Mouse (Mus musculus): ENCODE measurements around the gene S1pr4. TPM values are rescaled to one million over a fixed set of nuclear protein-coding genes. Genes with fewer than 3 reads are reported as not detected.

The S1pr4 gene
- polyA plus RNA-seq, 1 experiment from 2014 or later = 2.1 TPM

GRCm38 (mm10) chr10:81474461-81474860, 25.5 kb downstream of the S1pr4 start:
- Histone ChIP-seq H3K36me3 (ENCODE audit: control insufficient read depth, insufficient read depth) (no peaks in the 10 kb centered on the region), H3K9me3 (replicated peaks; ENCODE audit: control insufficient read depth, low read length) (no peaks in the 10 kb centered on the region), H3K4me2 (ENCODE audit: low read depth, low read length) (no peak overlapping the region), H3K4me3 (ENCODE audit: low read length) (no peak overlapping the region), H3K27me3 (ENCODE audit: control insufficient read depth, insufficient read depth, low read length) (peaks cover 73% of the 10 kb centered on the region), H3K27ac (ENCODE audit: low read length) (no peak overlapping the region), H3K9ac (ENCODE audit: low read length) (no peak overlapping the region), H3K4me1 (ENCODE audit: control insufficient read depth, insufficient read depth, low read length) (no peaks in the 10 kb centered on the region)
- 73% methylated on average over 10 of the region's 10 CpGs for WGBS
- no peak for ATAC-seq (replicated peaks; ENCODE audit: extremely low read depth, insufficient read depth, low FRiP score)

GRCm38 (mm10) chr10:81473003-81473451, 26.9 kb downstream of the S1pr4 start:
- no peak overlapping the region for H3K4me2 ChIP-seq (ENCODE audit: low read depth, low read length)
- no peak overlapping the region for H3K9ac ChIP-seq (ENCODE audit: low read length)
- ATAC-seq (replicated peaks; ENCODE audit: extremely low read depth, insufficient read depth, low FRiP score) = no peak
- H3K4me3 ChIP-seq (ENCODE audit: low read length) = no peak overlapping the region
- no peaks in the 10 kb centered on the region for H3K4me1 ChIP-seq (ENCODE audit: control insufficient read depth, insufficient read depth, low read length)
- no peak overlapping the region for H3K27ac ChIP-seq (ENCODE audit: low read length)
- no peaks in the 10 kb centered on the region for H3K9me3 ChIP-seq (replicated peaks; ENCODE audit: control insufficient read depth, low read length)
- 2% methylated on average over 22 of the region's 22 CpGs for WGBS
- H3K36me3 ChIP-seq (ENCODE audit: control insufficient read depth, insufficient read depth) = no peaks in the 10 kb centered on the region
- H3K27me3 ChIP-seq (ENCODE audit: control insufficient read depth, insufficient read depth, low read length) = peaks cover 75% of the 10 kb centered on the region

GRCm38 (mm10) chr10:81472403-81473002, 27.4 kb downstream of the S1pr4 start:
- WGBS = 4% methylated on average over 18 of the region's 18 CpGs
- Histone ChIP-seq H3K4me3 (ENCODE audit: low read length) (no peak overlapping the region), H3K9ac (ENCODE audit: low read length) (no peak overlapping the region), H3K4me1 (ENCODE audit: control insufficient read depth, insufficient read depth, low read length) (no peaks in the 10 kb centered on the region), H3K27ac (ENCODE audit: low read length) (no peak overlapping the region), H3K27me3 (ENCODE audit: control insufficient read depth, insufficient read depth, low read length) (peaks cover 78% of the 10 kb centered on the region), H3K9me3 (replicated peaks; ENCODE audit: control insufficient read depth, low read length) (no peaks in the 10 kb centered on the region), H3K36me3 (ENCODE audit: control insufficient read depth, insufficient read depth) (no peaks in the 10 kb centered on the region), H3K4me2 (ENCODE audit: low read depth, low read length) (no peak overlapping the region)
- ATAC-seq (replicated peaks; ENCODE audit: extremely low read depth, insufficient read depth, low FRiP score) = no peak

GRCm38 (mm10) chr10:81470454-81470853, 29.5 kb downstream of the S1pr4 start:
- Histone ChIP-seq H3K4me2 (ENCODE audit: low read depth, low read length) (no peak overlapping the region), H3K9me3 (replicated peaks; ENCODE audit: control insufficient read depth, low read length) (no peaks in the 10 kb centered on the region), H3K4me1 (ENCODE audit: control insufficient read depth, insufficient read depth, low read length) (no peaks in the 10 kb centered on the region), H3K9ac (ENCODE audit: low read length) (no peak overlapping the region), H3K27ac (ENCODE audit: low read length) (no peak overlapping the region), H3K27me3 (ENCODE audit: control insufficient read depth, insufficient read depth, low read length) (peaks cover 76% of the 10 kb centered on the region), H3K4me3 (ENCODE audit: low read length) (no peak overlapping the region), H3K36me3 (ENCODE audit: control insufficient read depth, insufficient read depth) (no peaks in the 10 kb centered on the region)
- 49% methylated on average over 18 of the region's 18 CpGs for WGBS
- ATAC-seq (replicated peaks; ENCODE audit: extremely low read depth, insufficient read depth, low FRiP score) = no peak

GRCm38 (mm10) chr10:81469253-81469652, 30.7 kb downstream of the S1pr4 start:
- Histone ChIP-seq H3K27ac (ENCODE audit: low read length) (no peak overlapping the region), H3K27me3 (ENCODE audit: control insufficient read depth, insufficient read depth, low read length) (peaks cover 76% of the 10 kb centered on the region)
- no peak for ATAC-seq (replicated peaks; ENCODE audit: extremely low read depth, insufficient read depth, low FRiP score)

GRCm38 (mm10) chr10:81467670-81468235, 32.2 kb downstream of the S1pr4 start:
- H3K4me3 ChIP-seq (ENCODE audit: low read length) = no peak overlapping the region
- 79% methylated on average over 16 of the region's 16 CpGs for WGBS
- H3K27ac ChIP-seq (ENCODE audit: low read length) = no peak overlapping the region
- peaks cover 6% of the 10 kb centered on the region; the same call in 1 of the 2 replicates for H3K4me1 ChIP-seq (ENCODE audit: control insufficient read depth, insufficient read depth, low read length)
- H3K36me3 ChIP-seq (ENCODE audit: control insufficient read depth, insufficient read depth) = no peaks in the 10 kb centered on the region
- no peaks in the 10 kb centered on the region for H3K9me3 ChIP-seq (replicated peaks; ENCODE audit: control insufficient read depth, low read length)
- no peak overlapping the region for H3K9ac ChIP-seq (ENCODE audit: low read length)
- no peak overlapping the region for H3K4me2 ChIP-seq (ENCODE audit: low read depth, low read length)
- peaks cover 76% of the 10 kb centered on the region for H3K27me3 ChIP-seq (ENCODE audit: control insufficient read depth, insufficient read depth, low read length)
- no peak for ATAC-seq (replicated peaks; ENCODE audit: extremely low read depth, insufficient read depth, low FRiP score)

More at GRCm38 (mm10) chr10:81469253-81469652, 30.7 kb downstream of the S1pr4 start:
- Histone ChIP-seq H3K9ac (ENCODE audit: low read length) (no peak overlapping the region), H3K36me3 (ENCODE audit: control insufficient read depth, insufficient read depth) (no peaks in the 10 kb centered on the region), H3K4me3 (ENCODE audit: low read length) (no peak overlapping the region), H3K9me3 (replicated peaks; ENCODE audit: control insufficient read depth, low read length) (no peaks in the 10 kb centered on the region), H3K4me1 (ENCODE audit: control insufficient read depth, insufficient read depth, low read length) (peaks cover 2% of the 10 kb centered on the region; the same call in 1 of the 2 replicates), H3K4me2 (ENCODE audit: low read depth, low read length) (no peak overlapping the region)
- 64% methylated on average over 5 of the region's 5 CpGs for WGBS

- Histone ChIP-seq H3K9me3 (replicated peaks; ENCODE audit: control insufficient read depth, low read length) (no peaks in the 10 kb centered on the region), H3K4me3 (ENCODE audit: low read length) (no peak overlapping the region), H3K36me3 (ENCODE audit: control insufficient read depth, insufficient read depth) (no peaks in the 10 kb centered on the region), H3K9ac (ENCODE audit: low read length) (no peak overlapping the region), H3K27me3 (ENCODE audit: control insufficient read depth, insufficient read depth, low read length) (peaks cover 76% of the 10 kb centered on the region), H3K4me1 (ENCODE audit: control insufficient read depth, insufficient read depth, low read length) (peaks cover 6% of the 10 kb centered on the region; the same call in 1 of the 2 replicates), H3K27ac (ENCODE audit: low read length) (no peak overlapping the region), H3K4me2 (ENCODE audit: low read depth, low read length) (no peak overlapping the region)
- no peak for ATAC-seq (replicated peaks; ENCODE audit: extremely low read depth, insufficient read depth, low FRiP score)
- WGBS = 54% methylated on average over 14 of the region's 14 CpGs
These were observed 33.1 kb downstream of the S1pr4 start for GRCm38 (mm10) chr10:81466881-81467280.

- WGBS = 75% methylated on average over 2 of the region's 2 CpGs
- no peaks in the 10 kb centered on the region for H3K9me3 ChIP-seq (replicated peaks; ENCODE audit: control insufficient read depth, low read length)
- no peak for ATAC-seq (replicated peaks; ENCODE audit: extremely low read depth, insufficient read depth, low FRiP score)
- H3K27me3 ChIP-seq (ENCODE audit: control insufficient read depth, insufficient read depth, low read length) = peaks cover 77% of the 10 kb centered on the region
- H3K4me2 ChIP-seq (ENCODE audit: low read depth, low read length) = no peak overlapping the region
- H3K4me3 ChIP-seq (ENCODE audit: low read length) = no peak overlapping the region
- no peaks in the 10 kb centered on the region for H3K36me3 ChIP-seq (ENCODE audit: control insufficient read depth, insufficient read depth)
- peaks cover 6% of the 10 kb centered on the region; the same call in 1 of the 2 replicates for H3K4me1 ChIP-seq (ENCODE audit: control insufficient read depth, insufficient read depth, low read length)
- H3K9ac ChIP-seq (ENCODE audit: low read length) = no peak overlapping the region
- no peak overlapping the region for H3K27ac ChIP-seq (ENCODE audit: low read length)
These were observed 33.9 kb downstream of the S1pr4 start for GRCm38 (mm10) chr10:81466066-81466465.

GRCm38 (mm10) chr10:81465265-81465645, 34.7 kb downstream of the S1pr4 start:
- Histone ChIP-seq H3K9me3 (replicated peaks; ENCODE audit: control insufficient read depth, low read length) (no peaks in the 10 kb centered on the region), H3K9ac (ENCODE audit: low read length) (no peak overlapping the region), H3K4me1 (ENCODE audit: control insufficient read depth, insufficient read depth, low read length) (peaks cover 6% of the 10 kb centered on the region; the same call in 1 of the 2 replicates), H3K27me3 (ENCODE audit: control insufficient read depth, insufficient read depth, low read length) (peaks cover 77% of the 10 kb centered on the region), H3K27ac (ENCODE audit: low read length) (no peak overlapping the region), H3K36me3 (ENCODE audit: control insufficient read depth, insufficient read depth) (no peaks in the 10 kb centered on the region), H3K4me2 (ENCODE audit: low read depth, low read length) (no peak overlapping the region), H3K4me3 (ENCODE audit: low read length) (no peak overlapping the region)
- no peak; the same call in 1 of the 2 replicates for ATAC-seq (replicated peaks; ENCODE audit: extremely low read depth, insufficient read depth, low FRiP score)
- 3% methylated on average over 5 of the region's 5 CpGs for WGBS

Data from heart, embryonic 16.5 days (tissue).